Mouse (Mus musculus) limb, embryonic 13.5 days (tissue): ENCODE measurements around the gene Parl. TPM values are rescaled to one million over a fixed set of nuclear protein-coding genes. Genes with fewer than 3 reads are reported as not detected.
A peak's percentile ranks its signal among the peaks of the same experiment; 100 is the strongest.

Experiments used
- ATAC-seq: fragments of 200-750 bp; cut with Nextera tagmentation; 2 replicates; pipeline ENCODE4 v1.8.0; 2017; ENCODE audit warnings: low read depth, moderate number of reproducible peaks, moderate TSS enrichment; ENCODE audit not compliant: low FRiP score
- H3K27ac ChIP-seq: fragments of 300-500 bp; sonication (generic); 2 replicates; pipeline ENCODE4 v1.5.1; 2015; ENCODE audit warnings: inconsistent platforms, mild to moderate bottlenecking, moderate library complexity
- H3K27me3 ChIP-seq: fragments of 300-500 bp; sonication (generic); 2 replicates; pipeline ENCODE4 v1.6.1; 2015; ENCODE audit warnings: mild to moderate bottlenecking, inconsistent platforms
- H3K36me3 ChIP-seq: fragments of 300-500 bp; sonication (generic); 2 replicates; pipeline ENCODE4 v1.6.1; 2015; ENCODE audit warnings: inconsistent platforms, mild to moderate bottlenecking, moderate library complexity
- H3K4me1 ChIP-seq: fragments of 300-500 bp; sonication (generic); 2 replicates; pipeline ENCODE4 v1.6.1; 2015; ENCODE audit warnings: inconsistent platforms
- H3K4me2 ChIP-seq: fragments of 300-500 bp; sonication (generic); replicated peaks from 2 replicates; pipeline ENCODE4 v1.6.1; 2015; ENCODE audit warnings: inconsistent platforms, mild to moderate bottlenecking, moderate library complexity
- H3K4me3 ChIP-seq: fragments of 300-500 bp; sonication (generic); 2 replicates; pipeline ENCODE4 v1.5.1; 2015; ENCODE audit warnings: moderate library complexity, mild to moderate bottlenecking, inconsistent platforms
- H3K9ac ChIP-seq: fragments of 300-500 bp; sonication (generic); 2 replicates; pipeline ENCODE4 v1.6.1; 2015; ENCODE audit warnings: mild to moderate bottlenecking, inconsistent platforms
- H3K9me3 ChIP-seq: fragments of 300-500 bp; sonication (generic); 2 replicates; pipeline ENCODE4 v1.6.1; 2016; ENCODE audit warnings: inconsistent platforms
- WGBS: fragments of 180-500 bp; shearing (Covaris S2); methylation state at CpG from one replicate; pipeline ENCODE4 v1.1.7; 2015; 5-methylcytosine and 5-hydroxymethylcytosine counted together
- polyA plus RNA-seq: library from polyadenylated mRNA; unstranded; fragments of >200 nt; fragmentation: Nextera tagmentation; extraction: Ambion mirVana; gene quantifications from 2 replicates; pipeline ENCODE4 v1.2.1, GENCODE M21; 2015

Gene Parl
- 85.5 and 99.8 TPM in 2 replicates for polyA plus RNA-seq

DNA sequence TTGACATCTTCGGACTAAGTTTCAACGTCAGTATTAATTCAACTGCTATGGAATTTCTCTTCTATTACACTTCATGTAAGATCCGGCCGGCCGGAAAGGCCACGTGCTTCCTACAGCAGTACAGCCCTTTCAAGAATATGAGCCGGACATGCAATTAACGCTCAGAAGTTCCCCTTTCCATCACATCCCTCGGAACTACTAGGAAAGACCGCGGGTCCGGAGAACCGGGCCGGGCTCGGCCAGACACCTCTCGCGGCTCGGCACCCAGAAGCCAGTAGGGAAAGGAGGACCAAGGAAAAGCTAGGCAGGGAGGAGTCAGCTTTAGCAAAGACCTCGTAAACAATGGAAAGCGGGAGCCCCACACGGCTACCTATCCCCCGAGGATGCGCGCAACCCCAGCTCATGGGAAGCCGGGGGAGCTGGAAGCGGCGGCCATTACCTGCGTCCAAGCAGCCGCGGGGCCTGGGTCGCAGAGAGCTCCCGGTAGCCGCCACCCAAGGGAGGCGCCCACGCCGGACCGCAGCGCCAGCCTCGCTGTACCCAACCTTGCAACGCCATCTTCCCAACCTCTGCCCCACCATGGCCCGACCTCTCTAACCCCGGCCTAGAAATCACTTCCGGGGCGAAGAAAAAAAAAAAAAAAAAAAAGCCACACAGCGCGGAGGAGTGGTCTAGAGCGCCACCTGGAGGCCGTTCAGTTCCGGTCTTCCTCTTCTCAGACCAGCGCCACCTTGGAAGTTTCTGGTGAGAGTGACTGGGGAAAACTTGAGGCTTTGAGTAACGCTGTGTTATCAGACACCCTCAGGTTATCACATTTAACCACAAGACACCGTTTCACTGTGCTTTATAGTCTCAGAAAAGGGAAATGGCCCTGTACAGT lies at the start of gene Parl:
TSS of gene Parl (minus strand) at position 618 of the 880 bp plus-strand sequence.
- no peaks in the 10 kb centered on the region for H3K9me3 ChIP-seq
- H3K27me3 ChIP-seq = no peaks in the 10 kb centered on the region
- H3K4me3 ChIP-seq = peak within 1 kb of the TSS; percentile 84
- peaks cover 5% of the 10 kb centered on the region for H3K36me3 ChIP-seq
- WGBS = under 1% methylated on average over 52 of the region's 52 CpGs
- ATAC-seq = peak; percentile 90
- H3K27ac ChIP-seq = peak within 1 kb of the TSS; percentile 39; the same call in 1 of the 2 replicates
- H3K4me2 ChIP-seq = peak within 1 kb of the TSS; percentile 83
- H3K4me1 ChIP-seq = peaks cover 21% of the 10 kb centered on the region
- H3K9ac ChIP-seq = peak within 1 kb of the TSS; percentile 85

- whole genome bisulfite sequencing = 89% methylated on average over 1 of the region's 1 CpGs
- Histone ChIP-seq H3K27me3 (no peaks in the 10 kb centered on the region), H3K4me2 (no peak overlapping the region), H3K4me1 (no peaks in the 10 kb centered on the region), H3K9me3 (no peaks in the 10 kb centered on the region), H3K27ac (no peak overlapping the region), H3K9ac (no peak overlapping the region), H3K4me3 (no peak overlapping the region), H3K36me3 (peaks cover 68% of the 10 kb centered on the region)
- no peak for ATAC-seq
Observed at GRCm38 (mm10) chr16:20345464-20345863, 43.3 kb upstream of the Parl start.

DNA sequence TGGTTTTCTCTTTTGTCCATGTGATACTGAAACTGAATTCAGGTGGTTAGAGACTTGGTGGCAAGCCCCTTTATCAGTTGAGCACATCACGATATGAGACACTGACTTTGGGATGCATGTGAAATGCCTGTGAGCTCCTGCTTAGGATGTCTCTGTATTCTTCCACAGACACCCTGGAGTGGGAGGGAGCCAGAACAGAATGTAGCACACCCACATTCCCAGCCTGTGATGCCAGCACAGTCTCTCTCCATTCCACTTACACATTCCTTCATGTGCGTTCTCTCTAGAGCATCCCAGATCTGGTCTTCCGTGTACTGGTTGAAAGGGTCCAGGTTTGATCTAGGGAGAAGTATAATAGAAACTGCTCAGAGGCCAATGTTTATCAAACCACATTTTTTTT lies 36.4 kb upstream of the Parl start:
- H3K4me1 ChIP-seq = no peaks in the 10 kb centered on the region
- peaks cover 76% of the 10 kb centered on the region for H3K36me3 ChIP-seq
- no peak overlapping the region for H3K9ac ChIP-seq
- no peaks in the 10 kb centered on the region for H3K27me3 ChIP-seq
- H3K4me3 ChIP-seq = no peak overlapping the region
- WGBS = 90% methylated on average over 3 of the region's 3 CpGs
- no peak for ATAC-seq
- H3K27ac ChIP-seq = no peak overlapping the region
- no peaks in the 10 kb centered on the region for H3K9me3 ChIP-seq
- no peak overlapping the region for H3K4me2 ChIP-seq

GRCm38 (mm10) chr16:20334918-20335317 lies 32.7 kb upstream of the Parl start:
- no peaks in the 10 kb centered on the region for H3K27me3 ChIP-seq
- H3K4me2 ChIP-seq = no peak overlapping the region
- ATAC-seq = no peak
- H3K9ac ChIP-seq = no peak overlapping the region
- 93% methylated on average over 8 of the region's 8 CpGs for WGBS
- H3K4me1 ChIP-seq = no peaks in the 10 kb centered on the region
- no peaks in the 10 kb centered on the region for H3K9me3 ChIP-seq
- H3K4me3 ChIP-seq = no peak overlapping the region
- no peak overlapping the region for H3K27ac ChIP-seq
- H3K36me3 ChIP-seq = peaks cover 77% of the 10 kb centered on the region

- Histone ChIP-seq H3K4me2 (no peak overlapping the region), H3K4me1 (no peaks in the 10 kb centered on the region), H3K27ac (no peak overlapping the region), H3K9me3 (no peaks in the 10 kb centered on the region), H3K9ac (no peak overlapping the region), H3K36me3 (peaks cover 38% of the 10 kb centered on the region), H3K27me3 (no peaks in the 10 kb centered on the region), H3K4me3 (no peak overlapping the region)
- no peak for ATAC-seq
- WGBS = 92% methylated on average over 5 of the region's 5 CpGs
Observed at GRCm38 (mm10) chr16:20328306-20328705, 26.1 kb upstream of the Parl start.

GRCm38 (mm10) chr16:20325286-20325685 lies 23.1 kb upstream of the Parl start, which contains the start of gene Cyp2ab1:
Gene Cyp2ab1, minus strand, starts transcription at chr16:20325404.
- WGBS = 77% methylated on average over 5 of the region's 5 CpGs
- Histone ChIP-seq H3K27ac (no peak within 1 kb of the TSS), H3K27me3 (no peaks in the 10 kb centered on the region), H3K4me2 (no peak within 1 kb of the TSS), H3K4me1 (no peaks in the 10 kb centered on the region), H3K9me3 (no peaks in the 10 kb centered on the region), H3K9ac (no peak within 1 kb of the TSS), H3K36me3 (peaks cover 17% of the 10 kb centered on the region), H3K4me3 (no peak within 1 kb of the TSS)
- ATAC-seq = no peak

DNA sequence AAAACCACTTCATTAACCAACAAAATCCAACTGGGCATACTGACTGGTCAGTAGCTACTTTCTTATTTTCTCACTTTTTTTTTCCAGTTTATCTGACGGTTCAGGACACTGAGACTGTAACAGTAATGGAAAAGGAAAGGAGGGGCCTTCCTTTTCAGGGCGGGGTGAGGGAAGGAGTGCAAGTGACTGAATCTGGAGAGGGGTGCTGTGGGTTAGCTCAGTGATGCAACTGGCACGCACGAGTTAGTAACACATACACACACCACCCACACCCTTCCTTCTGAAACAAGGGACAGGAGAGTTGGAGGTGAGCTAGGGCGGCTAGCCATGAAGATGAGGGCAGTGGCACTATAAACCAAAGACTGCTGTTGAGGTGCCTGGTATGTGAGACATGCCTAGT lies 21.7 kb upstream of the Parl start:
- ATAC-seq = no peak

GRCm38 (mm10) chr16:20322274-20322673 lies 20.1 kb upstream of the Parl start:
- H3K9me3 ChIP-seq = no peaks in the 10 kb centered on the region
- H3K36me3 ChIP-seq = no peaks in the 10 kb centered on the region
- H3K4me2 ChIP-seq = no peak overlapping the region
- H3K4me1 ChIP-seq = no peaks in the 10 kb centered on the region
- H3K4me3 ChIP-seq = no peak overlapping the region
- H3K9ac ChIP-seq = no peak overlapping the region
- no peaks in the 10 kb centered on the region for H3K27me3 ChIP-seq
- WGBS = 86% methylated on average over 4 of the region's 4 CpGs
- H3K27ac ChIP-seq = no peak overlapping the region
- no peak for ATAC-seq

More for the DNA sequence above, 21.7 kb upstream of the Parl start:
- no peaks in the 10 kb centered on the region for H3K4me1 ChIP-seq
- H3K27me3 ChIP-seq = no peaks in the 10 kb centered on the region
- H3K36me3 ChIP-seq = peaks cover 7% of the 10 kb centered on the region
- H3K4me2 ChIP-seq = no peak overlapping the region
- WGBS = 74% methylated on average over 5 of the region's 5 CpGs
- H3K4me3 ChIP-seq = no peak overlapping the region
- H3K27ac ChIP-seq = no peak overlapping the region
- H3K9ac ChIP-seq = no peak overlapping the region
- H3K9me3 ChIP-seq = no peaks in the 10 kb centered on the region

DNA sequence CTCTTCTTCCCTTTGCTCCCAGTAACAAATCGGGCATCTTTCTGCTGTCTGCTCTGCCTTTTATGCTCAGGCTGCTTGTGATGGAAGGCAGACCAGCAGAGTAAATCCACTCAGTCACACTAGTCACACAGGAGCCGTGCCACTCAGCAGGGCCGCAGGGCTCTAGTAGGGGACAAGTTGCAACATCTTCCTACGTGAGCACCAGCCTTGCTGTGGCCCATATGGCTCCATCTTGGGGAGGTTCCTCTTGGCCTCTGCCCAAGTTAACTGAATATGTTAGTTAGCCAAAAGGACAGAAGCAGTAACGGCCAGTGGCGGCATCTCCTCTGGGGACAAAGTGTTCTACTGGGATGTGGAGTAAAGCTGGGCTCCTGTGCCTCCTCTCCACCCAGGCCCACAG lies 14.6 kb upstream of the Parl start:
- Histone ChIP-seq H3K36me3 (no peaks in the 10 kb centered on the region), H3K27me3 (no peaks in the 10 kb centered on the region), H3K4me3 (no peak overlapping the region), H3K27ac (no peak overlapping the region), H3K9ac (no peak overlapping the region), H3K9me3 (no peaks in the 10 kb centered on the region), H3K4me1 (no peaks in the 10 kb centered on the region), H3K4me2 (no peak overlapping the region)
- WGBS = 82% methylated on average over 6 of the region's 6 CpGs
- no peak for ATAC-seq

DNA sequence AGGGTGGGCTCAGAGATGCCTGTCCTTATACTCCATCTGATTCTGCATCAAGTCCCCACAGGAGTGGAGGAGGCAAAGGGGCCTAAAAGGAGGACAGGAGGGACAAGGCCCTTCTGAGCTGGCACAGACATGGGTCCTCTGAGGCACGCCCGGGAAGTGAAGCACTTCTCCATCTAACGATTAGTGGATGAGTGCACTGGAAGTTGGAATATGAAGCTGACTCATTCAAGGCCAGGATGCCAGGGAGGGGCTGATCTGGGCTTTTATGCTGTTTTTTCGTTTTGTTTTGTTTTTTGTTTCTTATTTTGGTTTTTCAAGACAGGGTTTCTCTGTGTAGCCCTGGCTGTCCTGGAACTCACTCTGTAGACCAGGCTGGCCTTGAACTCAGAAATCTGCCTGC lies 13.1 kb upstream of the Parl start:
- 85% methylated on average over 4 of the region's 4 CpGs for WGBS
- H3K9me3 ChIP-seq = no peaks in the 10 kb centered on the region
- H3K9ac ChIP-seq = no peak overlapping the region
- no peaks in the 10 kb centered on the region for H3K27me3 ChIP-seq
- H3K4me3 ChIP-seq = no peak overlapping the region
- no peaks in the 10 kb centered on the region for H3K36me3 ChIP-seq
- no peak overlapping the region for H3K4me2 ChIP-seq
- ATAC-seq = no peak
- H3K4me1 ChIP-seq = no peaks in the 10 kb centered on the region
- no peak overlapping the region for H3K27ac ChIP-seq

- no peak for ATAC-seq
- H3K27ac ChIP-seq = no peak overlapping the region
- WGBS = 61% methylated on average over 14 of the region's 14 CpGs
- H3K9me3 ChIP-seq = no peaks in the 10 kb centered on the region
- no peaks in the 10 kb centered on the region for H3K27me3 ChIP-seq
- no peak overlapping the region for H3K9ac ChIP-seq
- H3K4me3 ChIP-seq = no peak overlapping the region
- no peaks in the 10 kb centered on the region for H3K4me1 ChIP-seq
- H3K4me2 ChIP-seq = no peak overlapping the region
- H3K36me3 ChIP-seq = no peaks in the 10 kb centered on the region
Observed at GRCm38 (mm10) chr16:20312272-20312671, 10.1 kb upstream of the Parl start.

GRCm38 (mm10) chr16:20300076-20300475 lies 2.1 kb downstream of the Parl start:
- Histone ChIP-seq H3K4me3 (no peak overlapping the region), H3K27me3 (no peaks in the 10 kb centered on the region), H3K27ac (no peak overlapping the region), H3K4me2 (peak overlapping the region; percentile 83; the same call in 1 of the 2 replicates), H3K9ac (no peak overlapping the region), H3K4me1 (peaks cover 21% of the 10 kb centered on the region), H3K9me3 (no peaks in the 10 kb centered on the region), H3K36me3 (peaks cover 22% of the 10 kb centered on the region)
- no peak for ATAC-seq
- 87% methylated on average over 2 of the region's 2 CpGs for WGBS
